In the genomic region with DNA sequence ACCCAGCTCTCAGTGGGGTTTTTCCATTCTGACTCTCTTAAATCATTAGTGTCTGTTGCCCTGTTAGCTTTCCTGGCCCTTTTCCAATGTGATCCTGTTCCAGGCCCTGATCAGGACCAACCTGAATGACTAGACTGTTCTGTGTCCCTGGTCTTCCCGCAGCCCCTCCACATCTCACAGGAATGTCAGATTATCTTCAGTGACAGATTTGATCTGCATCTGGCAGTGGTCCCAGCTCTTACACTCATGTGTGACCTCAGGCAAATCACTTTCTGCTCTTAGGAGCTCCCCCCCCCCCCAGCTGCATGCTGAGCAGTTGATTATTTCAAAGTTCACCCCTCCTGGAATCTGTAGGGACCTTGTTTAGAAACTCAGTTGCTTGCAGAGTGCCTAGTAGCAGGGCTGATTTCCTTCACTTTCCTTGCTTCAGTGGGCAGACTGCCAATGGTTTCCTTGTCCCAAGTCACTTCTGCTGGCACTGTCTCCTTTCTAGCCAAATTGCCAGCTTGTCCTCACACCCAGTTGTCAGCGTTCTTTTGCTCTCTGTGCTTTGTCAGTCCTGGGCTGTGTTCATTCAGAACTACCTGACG, we compare ENCODE assay signal across 8 mouse cellular contexts. TPM values are rescaled to one million over a fixed set of nuclear protein-coding genes. Genes with fewer than 3 reads are reported as not detected.
DNase-seq lines count a peak whose midpoint lies in the region; ATAC-seq lines count a peak whose summit lies in the region.

No protein-coding gene starts in this region.

- H3K9ac ChIP-seq in heart, embryonic 15.5 days, result no peak overlapping the region

- H3K36me3 ChIP-seq in heart, embryonic 15.5 days, result peaks cover 11% of the 10 kb centered on the region; the same call in 1 of the 2 replicates
- peaks cover 19% of the 10 kb centered on the region; the same call in 1 of the 2 replicates for H3K36me3 ChIP-seq in macrophage (ENCODE audit: inconsistent target)

- H3K9me3 ChIP-seq in heart, embryonic 15.5 days (replicated peaks), result no peaks in the 10 kb centered on the region

- peak; percentile 29 for DNase-seq in urinary bladder, postnatal 25 days (ENCODE audit: low spot score)
- no peak for DNase-seq in urinary bladder, postnatal 10 days (ENCODE audit: low spot score)
- DNase-seq in cerebellum, postnatal 36 days, result peak; percentile 69 to 82
- DNase-seq in kidney, postnatal 4 days, result peak; percentile 54 to 65
- peak; percentile 21 to 60 for DNase-seq in urinary bladder, postnatal 4 days (ENCODE audit: low spot score in 2 of 2)

- H3K4me3 ChIP-seq in heart, embryonic 15.5 days, result peak overlapping the region; percentile 4; the same call in 1 of the 2 replicates
- no peak overlapping the region for H3K4me3 ChIP-seq in macrophage (ENCODE audit: inconsistent target)

- H3K4me1 ChIP-seq in heart, embryonic 15.5 days (replicated peaks), result peaks cover 42% of the 10 kb centered on the region

- H3K27ac ChIP-seq in heart, embryonic 15.5 days, result peak overlapping the region; percentile 86
- H3K27ac ChIP-seq in macrophage, result peak overlapping the region; percentile 47

- peak overlapping the region; percentile 30; the same call in 1 of the 2 replicates for H3K4me2 ChIP-seq in heart, embryonic 15.5 days

- WGBS in heart, embryonic 15.5 days, result 10% methylated on average over 3 of the region's 3 CpGs
- 65% methylated on average over 3 of the region's 3 CpGs for WGBS in macrophage (ENCODE audit: missing documents)

- no peaks in the 10 kb centered on the region for H3K27me3 ChIP-seq in heart, embryonic 15.5 days

- peak; percentile 69 for ATAC-seq in heart, embryonic 15.5 days (replicated peaks; ENCODE audit: insufficient number of reproducible peaks, insufficient read depth, low FRiP score, low read depth)
- no peak for ATAC-seq in inflammation-experienced regulatory T-cells, adult 6 months

- peaks cover 100% of the 10 kb centered on the region for H3K79me2 ChIP-seq in macrophage (ENCODE audit: inconsistent target)

RNA-seq across cellular contexts. Expression of a gene that starts 6.7 kb away (rescaled TPM):
- polyA plus RNA-seq in heart, embryonic 15.5 days (2015; fragmentation: Nextera tagmentation; extraction: Ambion mirVana), result 41.5 and 53.9 TPM in 2 replicates
- 100 to 1,000 TPM; 176 to 613 (median 471) TPM for total RNA-seq in macrophage (2018; cell fraction: chromatin; rRNA removed)
- 10 to 100 TPM; 18.1 to 64.1 (median 43.5) TPM for total RNA-seq in macrophage (2018; cell fraction: cytosol; rRNA removed)
- total RNA-seq in macrophage (2018; cell fraction: nucleus; rRNA removed), result 100 to 1,000 TPM in 19 of 26 experiments, 10 to 100 TPM in 7; 55.0 to 247 (median 149) TPM
- polyA plus RNA-seq in macrophage (2018), result 30.3 to 83.9 TPM (median 31.8 TPM) in 3 replicates
- polyA plus RNA-seq in inflammation-experienced regulatory T-cells, adult 6 months (2017; shearing (Covaris generic)), result 100 to 1,000 TPM in 1 of 3 experiments, 10 to 100 TPM in 2; 56.7 to 100 (median 81.3) TPM

RNA-seq across cellular contexts. Expression of a gene that starts 22.9 kb away (rescaled TPM):
- polyA plus RNA-seq in heart, embryonic 15.5 days (2015; fragmentation: Nextera tagmentation; extraction: Ambion mirVana), result 360 and 407 TPM in 2 replicates
- 1,000 to 10,000 TPM; 2,157 to 4,730 (median 3,239) TPM for total RNA-seq in macrophage (2018; cell fraction: chromatin; rRNA removed)
- 100 to 1,000 TPM; 106 to 268 (median 139) TPM for total RNA-seq in macrophage (2018; cell fraction: cytosol; rRNA removed)
- total RNA-seq in macrophage (2018; cell fraction: nucleus; rRNA removed), result 1,000 to 10,000 TPM in 24 of 26 experiments, 100 to 1,000 TPM in 2; 796 to 2,492 (median 1,518) TPM
- 158 to 239 TPM (median 203 TPM) in 3 replicates for polyA plus RNA-seq in macrophage (2018)
- 100 to 1,000 TPM; 572 to 796 (median 746) TPM for polyA plus RNA-seq in inflammation-experienced regulatory T-cells, adult 6 months (2017; shearing (Covaris generic))

RNA-seq across cellular contexts. Expression of a gene that starts 59.0 kb away (rescaled TPM):
- 58.2 and 63.4 TPM in 2 replicates for polyA plus RNA-seq in heart, embryonic 15.5 days (2015; fragmentation: Nextera tagmentation; extraction: Ambion mirVana)
- total RNA-seq in macrophage (2018; cell fraction: chromatin; rRNA removed), result 10 to 100 TPM in 21 of 26 experiments, 1 to 10 TPM in 5; 8.7 to 56.2 (median 30.2) TPM
- 10 to 100 TPM; 20.5 to 31.6 (median 26.0) TPM for total RNA-seq in macrophage (2018; cell fraction: cytosol; rRNA removed)
- 10 to 100 TPM in 25 of 26 experiments, 1 to 10 TPM in 1; 8.2 to 39.3 (median 21.9) TPM for total RNA-seq in macrophage (2018; cell fraction: nucleus; rRNA removed)
- 18.6 to 31.0 TPM (median 24.7 TPM) in 3 replicates for polyA plus RNA-seq in macrophage (2018)
- 10 to 100 TPM; 34.3 to 43.0 (median 36.7) TPM for polyA plus RNA-seq in inflammation-experienced regulatory T-cells, adult 6 months (2017; shearing (Covaris generic))

RNA-seq across cellular contexts. Expression of a gene that starts 59.1 kb away (rescaled TPM):
- polyA plus RNA-seq in heart, embryonic 15.5 days (2015; fragmentation: Nextera tagmentation; extraction: Ambion mirVana), result 324 and 427 TPM in 2 replicates
- 10 to 100 TPM in 1 of 26 experiments, 1 to 10 TPM in 19, not detected in 6; 1.9 to 20.1 (median 4.0) TPM for total RNA-seq in macrophage (2018; cell fraction: chromatin; rRNA removed)
- total RNA-seq in macrophage (2018; cell fraction: cytosol; rRNA removed), result 100 to 1,000 TPM in 13 of 26 experiments, 10 to 100 TPM in 13; 55.6 to 146 (median 91.7) TPM
- total RNA-seq in macrophage (2018; cell fraction: nucleus; rRNA removed), result 10 to 100 TPM in 24 of 26 experiments, 1 to 10 TPM in 2; 7.6 to 44.5 (median 19.3) TPM
- 73.4 to 124 TPM (median 123 TPM) in 3 replicates for polyA plus RNA-seq in macrophage (2018)
- polyA plus RNA-seq in inflammation-experienced regulatory T-cells, adult 6 months (2017; shearing (Covaris generic)), result 100 to 1,000 TPM; 144 to 170 (median 160) TPM
